Mouse (Mus musculus) layer of hippocampus, postnatal 25 days (tissue): ENCODE data around the gene Cidec. TPM values are rescaled to one million over a fixed set of nuclear protein-coding genes. Genes with fewer than 3 reads are reported as not detected.

Experiments used
- DNase-seq, 2 experiments: peaks; one replicate each; pipeline ENCODE4 v3.0.0; 2022; ENCODE audit warnings: mixed read lengths in 2 of 2, low spot score in 1 of 2; ENCODE audit errors: extremely low spot score in 1 of 2
- total RNA-seq, 2 experiments: library from RNA; stranded (reverse); gene quantifications; 2 replicates each; pipeline ENCODE4 v1.2.3; 2021

Gene Cidec
- total RNA-seq: not detected

DNA sequence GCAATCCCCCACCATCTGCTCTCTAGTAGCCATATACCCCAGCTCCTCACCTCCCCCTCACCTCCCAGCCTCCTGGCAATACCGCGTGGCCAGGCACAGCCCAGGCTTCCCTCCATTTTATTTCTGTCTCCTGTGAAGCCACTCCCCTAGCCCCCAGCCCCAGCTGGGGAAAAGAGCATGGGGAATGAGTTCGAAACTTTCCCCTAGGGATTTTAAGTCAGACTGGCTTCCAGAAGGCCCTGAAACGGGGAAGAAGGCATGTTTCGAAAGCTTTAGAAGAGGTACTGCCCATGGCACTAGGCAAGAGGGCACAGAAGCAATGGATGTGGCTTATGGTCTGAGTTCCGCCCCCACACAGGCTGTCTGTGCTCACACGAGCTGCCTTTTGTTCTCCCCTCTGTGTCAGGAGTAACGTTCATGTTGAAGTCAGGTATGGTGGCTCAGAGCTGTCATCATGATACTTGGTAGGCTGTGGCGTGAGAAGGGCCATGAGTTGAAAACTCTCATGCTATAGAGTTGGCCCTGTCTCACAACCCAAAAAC is at the start of gene Cidec:
Gene Cidec (minus strand): TSS at position 97 of the 542 bp plus-strand sequence.
- DNase-seq: no peak

DNA sequence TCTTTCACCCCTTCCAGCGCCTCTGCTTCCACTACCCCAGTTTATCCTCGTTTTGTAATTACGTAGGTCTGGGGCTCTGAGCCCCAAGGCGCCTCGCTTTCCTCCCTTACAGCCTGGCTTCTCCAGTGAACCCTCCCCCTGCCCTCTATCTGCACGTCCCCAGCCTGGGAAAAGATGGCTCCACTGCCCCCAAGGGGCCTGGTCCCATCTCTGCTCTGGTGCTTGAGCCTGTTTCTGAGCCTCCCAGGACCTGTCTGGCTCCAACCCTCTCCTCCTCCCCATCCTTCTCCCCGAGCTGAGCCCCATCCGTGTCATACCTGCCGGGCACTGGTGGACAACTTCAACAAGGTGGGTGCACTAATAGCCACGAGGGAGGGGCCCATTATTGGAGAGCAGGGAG is 48.2 kb upstream of the Cidec start:
- no peak for DNase-seq

DNA sequence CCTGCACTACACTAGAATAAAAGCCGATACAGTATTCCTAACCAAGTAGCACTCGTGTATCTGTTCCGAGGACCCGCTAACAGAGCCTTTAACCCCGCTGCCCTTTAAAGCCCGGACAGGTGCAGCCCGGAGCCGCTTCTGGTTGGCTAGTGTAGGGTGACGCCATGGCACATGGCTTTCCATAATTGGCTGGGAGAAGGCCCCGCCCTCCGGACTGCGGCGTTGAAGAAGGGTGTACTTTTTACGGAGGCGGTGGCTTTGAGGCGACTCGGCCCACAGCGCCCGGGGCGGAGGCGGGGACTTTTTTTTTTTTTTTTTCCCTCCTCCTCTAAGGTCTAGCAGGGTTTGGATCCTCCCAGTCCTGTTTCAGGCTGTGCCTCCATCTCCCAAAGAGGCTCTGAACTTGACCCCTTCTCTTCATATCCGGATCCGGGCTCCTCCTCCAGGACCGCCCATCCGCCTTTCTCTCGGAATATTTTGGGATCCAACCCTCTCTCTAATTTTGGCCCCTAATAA is 47.6 kb upstream of the Cidec start, which contains the start of gene Creld1:
Gene Creld1 (plus strand): TSS at position 198 of the 516 bp plus-strand sequence.
- peak; percentile 78 to 81 for DNase-seq

DNA sequence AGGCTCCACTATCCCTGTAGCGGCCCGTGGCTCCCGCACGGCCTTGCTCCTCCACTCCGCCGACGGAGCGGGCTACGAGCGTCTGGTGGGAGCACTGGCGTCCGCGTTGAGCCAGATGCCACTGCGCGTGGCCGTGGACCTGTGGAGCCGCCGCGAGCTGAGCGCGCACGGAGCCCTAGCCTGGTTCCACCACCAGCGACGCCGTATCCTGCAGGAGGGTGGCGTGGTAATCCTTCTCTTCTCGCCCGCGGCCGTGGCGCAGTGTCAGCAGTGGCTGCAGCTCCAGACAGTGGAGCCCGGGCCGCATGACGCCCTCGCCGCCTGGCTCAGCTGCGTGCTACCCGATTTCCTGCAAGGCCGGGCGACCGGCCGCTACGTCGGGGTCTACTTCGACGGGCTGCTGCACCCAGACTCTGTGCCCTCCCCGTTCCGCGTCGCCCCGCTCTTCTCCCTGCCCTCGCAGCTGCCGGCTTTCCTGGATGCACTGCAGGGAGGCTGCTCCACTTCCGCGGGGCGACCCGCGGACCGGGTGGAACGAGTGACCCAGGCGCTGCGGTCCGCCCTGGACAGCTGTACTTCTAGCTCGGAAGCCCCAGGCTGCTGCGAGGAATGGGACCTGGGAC is 47.0 kb upstream of the Cidec start:
- DNase-seq: peak in 1 of 2 experiments; percentile 41

DNA sequence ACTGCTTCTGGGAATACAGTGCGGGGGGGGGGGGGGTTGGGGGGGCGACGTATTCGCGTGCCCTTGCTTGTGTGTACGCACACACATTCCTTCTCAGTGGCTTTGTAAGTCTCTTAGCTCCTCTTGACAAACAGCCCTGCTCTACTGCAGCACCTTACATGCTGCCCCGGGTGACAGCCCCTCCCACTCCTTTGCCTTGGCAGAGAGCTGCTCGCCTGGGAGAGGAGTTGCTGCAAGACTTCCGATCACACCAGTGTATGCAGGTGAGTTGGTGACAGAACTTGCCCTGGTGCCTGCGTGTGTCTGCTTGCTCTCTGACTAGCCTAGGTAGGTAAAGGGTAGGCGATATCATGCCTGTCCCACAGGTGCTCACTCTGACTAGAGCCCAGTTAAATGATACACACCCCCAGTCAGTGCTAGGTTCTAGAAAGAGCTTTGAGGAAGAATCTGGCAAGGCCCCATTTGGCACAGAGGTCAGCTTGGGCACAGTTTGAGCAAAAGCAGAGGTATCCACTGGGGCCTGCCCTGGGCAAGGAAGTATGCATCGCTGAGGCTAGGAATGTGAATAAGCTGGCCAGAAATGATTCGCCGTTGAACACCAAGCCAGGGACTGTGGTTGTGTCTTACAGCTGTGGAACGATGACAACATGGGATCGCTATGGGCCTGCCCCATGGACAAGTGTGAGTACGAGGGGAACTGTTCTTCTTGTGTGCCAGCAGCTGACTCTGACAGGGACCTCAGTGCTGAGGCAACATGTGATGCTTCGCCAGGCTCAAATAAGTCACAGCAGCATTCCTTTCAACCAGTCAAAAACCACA is 45.2 kb upstream of the Cidec start:
- no peak for DNase-seq

DNA sequence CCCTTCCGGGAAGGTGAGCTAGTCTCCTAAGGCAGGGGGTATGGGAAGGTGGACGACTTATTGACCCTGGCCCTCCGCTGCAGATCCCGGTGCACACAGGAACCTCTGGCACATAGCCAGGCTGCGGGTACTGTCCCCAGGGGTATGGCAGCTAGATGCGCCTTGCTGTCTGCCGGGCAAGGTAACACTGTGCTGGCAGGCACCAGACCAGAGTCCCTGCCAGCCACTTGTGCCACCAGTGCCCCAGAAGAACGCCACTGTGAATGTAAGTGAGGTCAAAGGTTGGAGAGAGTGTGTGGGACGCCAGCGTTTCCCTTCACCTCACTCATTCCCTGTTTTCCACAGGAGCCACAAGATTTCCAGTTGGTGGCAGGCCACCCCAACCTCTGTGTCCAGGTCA is 43.3 kb upstream of the Cidec start:
- no peak for DNase-seq

DNA sequence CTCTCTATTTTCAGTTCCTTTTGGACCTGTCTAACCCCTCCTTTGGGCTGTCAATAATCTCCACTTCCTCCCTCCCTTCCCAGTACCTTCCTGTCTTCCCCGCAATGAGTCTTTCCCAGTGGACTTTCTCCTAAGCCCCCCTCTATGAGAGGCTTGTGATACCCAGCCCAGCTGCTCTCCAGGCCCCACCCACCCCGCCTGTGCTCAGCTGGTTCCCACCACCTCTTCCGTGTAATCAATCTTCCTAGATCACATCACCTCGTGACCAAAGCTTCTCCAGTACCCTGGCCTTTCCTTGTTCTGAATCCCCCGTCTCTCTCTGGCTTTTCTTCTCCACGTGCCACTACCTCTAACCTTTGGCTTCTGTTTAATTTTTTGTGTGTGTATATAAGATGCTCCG is 41.8 kb upstream of the Cidec start:
- DNase-seq: no peak

DNA sequence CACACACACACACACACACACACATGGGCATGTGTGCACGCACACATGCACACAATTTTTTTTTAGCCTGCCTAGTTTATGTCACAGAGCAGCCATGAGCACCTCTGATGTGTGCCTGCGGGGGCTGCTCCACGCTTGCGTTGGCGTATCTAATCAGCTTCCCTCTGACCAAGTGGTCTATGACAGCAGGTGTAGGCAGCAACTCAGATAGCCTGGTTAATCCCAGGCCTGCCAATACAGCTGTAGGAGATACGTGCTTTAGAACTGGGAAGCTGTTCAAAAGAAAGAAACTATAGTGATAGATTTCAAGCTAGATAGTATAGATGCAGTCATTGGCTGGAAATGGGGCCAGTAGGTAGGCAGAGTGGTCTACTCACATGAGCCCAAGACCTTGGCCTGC is 38.2 kb upstream of the Cidec start:
- DNase-seq: no peak

DNA sequence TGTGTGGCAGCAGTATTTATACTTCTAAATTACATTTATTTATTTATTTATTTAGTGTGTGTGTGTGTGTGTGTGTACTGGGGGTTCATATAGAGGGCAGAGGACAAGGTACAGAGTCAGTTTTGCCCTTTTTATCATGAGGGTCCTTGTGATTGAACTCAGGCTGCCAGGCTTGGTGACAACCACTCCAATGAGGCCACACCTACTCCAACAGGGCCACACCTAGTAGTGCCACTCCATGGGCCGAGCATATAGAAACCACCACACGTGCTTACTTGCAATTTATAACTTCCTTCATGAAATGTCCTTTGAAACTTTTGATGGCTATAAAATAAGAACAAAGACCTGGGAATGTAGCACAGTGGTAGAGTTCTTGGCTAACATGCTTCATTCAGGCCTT is 37.7 kb upstream of the Cidec start:
- no peak for DNase-seq

DNA sequence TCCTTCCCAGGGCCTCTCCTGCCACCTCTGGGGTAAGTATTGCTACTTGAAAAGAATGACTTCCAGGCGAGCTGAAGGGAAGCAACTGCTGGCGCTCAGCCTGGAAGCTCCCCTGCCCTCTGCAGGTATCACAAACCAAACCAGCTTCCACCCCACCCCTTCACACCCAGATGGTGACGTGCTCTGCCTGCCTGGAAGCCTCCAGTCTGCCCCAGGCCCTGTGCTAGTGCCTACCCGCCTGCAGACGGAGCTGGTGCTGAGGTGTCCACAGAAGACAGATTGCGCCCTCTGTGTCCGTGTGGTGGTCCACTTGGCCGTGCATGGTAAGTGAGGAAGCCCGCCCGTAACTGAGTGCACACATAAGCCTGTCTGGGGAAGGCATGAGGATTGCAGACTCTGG is 36.5 kb upstream of the Cidec start:
- DNase-seq: no peak

DNA sequence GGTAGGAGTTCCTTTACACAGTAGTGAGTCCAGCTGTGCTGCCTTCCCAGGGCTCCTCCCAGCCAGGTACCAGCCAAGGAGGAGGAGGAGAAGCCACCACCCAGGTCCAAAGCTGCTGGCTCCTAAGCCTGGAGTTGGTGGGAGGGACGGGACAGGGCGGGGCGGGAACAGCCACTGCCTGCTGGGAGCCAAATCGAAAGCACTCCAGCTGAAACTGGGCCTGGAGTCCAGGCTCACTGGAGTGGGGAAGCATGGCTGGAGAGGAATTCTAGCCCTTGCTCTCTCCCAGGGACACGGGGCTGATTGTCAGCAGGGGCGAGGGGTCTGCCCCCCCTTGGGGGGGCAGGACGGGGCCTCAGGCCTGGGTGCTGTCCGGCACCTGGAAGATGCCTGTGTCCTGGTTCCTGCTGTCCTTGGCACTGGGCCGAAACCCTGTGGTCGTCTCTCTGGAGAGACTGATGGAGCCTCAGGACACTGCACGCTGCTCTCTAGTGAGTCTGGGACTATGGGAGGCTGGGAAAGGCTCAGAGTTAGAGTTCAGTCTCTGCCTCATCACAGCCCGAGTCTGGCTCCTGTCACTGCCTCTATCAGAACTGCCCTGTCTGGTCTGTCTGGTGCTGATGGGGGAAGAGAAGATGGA is 35.9 kb upstream of the Cidec start, which contains the start of gene Il17rc:
Gene Il17rc (plus strand): TSS at position 131 of the 640 bp plus-strand sequence.
- no peak for DNase-seq

DNA sequence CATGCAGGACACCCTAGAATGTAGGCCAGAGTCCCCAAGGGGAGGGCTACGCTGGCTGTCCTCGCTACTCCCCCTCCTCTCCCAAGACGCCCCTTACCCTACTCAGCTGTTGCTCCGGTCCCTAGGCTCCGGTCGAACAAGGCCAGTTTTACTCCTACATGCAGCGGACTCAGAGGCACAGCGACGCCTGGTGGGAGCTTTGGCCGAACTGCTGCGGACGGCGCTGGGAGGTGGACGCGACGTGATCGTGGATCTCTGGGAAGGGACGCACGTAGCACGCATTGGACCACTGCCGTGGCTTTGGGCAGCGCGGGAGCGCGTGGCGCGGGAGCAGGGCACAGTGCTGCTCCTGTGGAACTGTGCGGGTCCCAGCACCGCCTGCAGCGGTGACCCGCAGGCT is 33.9 kb upstream of the Cidec start:
- peak; percentile 51 to 75 for DNase-seq

DNA sequence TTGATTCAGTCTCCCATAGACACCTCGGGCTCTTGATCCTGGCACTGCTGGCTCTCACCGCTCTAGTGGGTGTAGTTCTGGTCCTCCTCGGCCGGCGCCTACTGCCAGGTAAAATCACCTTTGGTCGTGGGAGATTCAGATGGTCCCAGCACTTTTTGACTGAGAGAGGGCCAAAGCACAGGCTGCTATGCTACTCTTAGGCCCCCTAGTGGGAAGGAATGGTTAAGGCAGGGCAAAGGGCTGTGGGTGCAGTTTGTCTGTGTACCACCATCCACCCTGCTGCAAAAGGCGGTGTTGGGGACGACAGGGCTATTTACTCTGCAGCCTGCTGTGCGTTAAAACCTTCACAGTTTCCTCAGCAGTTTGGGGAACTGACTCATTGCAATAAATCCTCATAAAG is 33.5 kb upstream of the Cidec start:
- peak in 1 of 2 experiments; percentile 62 for DNase-seq

DNA sequence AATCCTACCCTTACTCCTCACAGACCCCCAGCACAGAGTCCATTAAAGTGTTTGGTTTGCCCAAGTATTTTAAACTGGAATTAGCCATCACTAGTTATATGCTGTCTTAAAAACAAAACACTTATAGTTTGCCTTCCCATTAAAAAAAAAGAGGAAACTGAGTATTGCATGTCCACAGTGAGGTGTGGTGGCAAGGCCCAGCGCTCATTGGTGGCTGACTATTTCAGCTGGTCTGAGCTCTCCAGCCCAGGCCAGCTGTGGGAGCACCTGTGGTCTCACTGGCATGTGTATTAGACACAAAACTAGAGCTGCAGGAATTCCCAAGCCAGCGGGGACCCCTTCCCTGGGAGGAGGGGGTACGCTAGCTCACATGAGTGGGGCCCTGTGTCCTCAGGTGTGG is 33.0 kb upstream of the Cidec start:
- no peak for DNase-seq

DNA sequence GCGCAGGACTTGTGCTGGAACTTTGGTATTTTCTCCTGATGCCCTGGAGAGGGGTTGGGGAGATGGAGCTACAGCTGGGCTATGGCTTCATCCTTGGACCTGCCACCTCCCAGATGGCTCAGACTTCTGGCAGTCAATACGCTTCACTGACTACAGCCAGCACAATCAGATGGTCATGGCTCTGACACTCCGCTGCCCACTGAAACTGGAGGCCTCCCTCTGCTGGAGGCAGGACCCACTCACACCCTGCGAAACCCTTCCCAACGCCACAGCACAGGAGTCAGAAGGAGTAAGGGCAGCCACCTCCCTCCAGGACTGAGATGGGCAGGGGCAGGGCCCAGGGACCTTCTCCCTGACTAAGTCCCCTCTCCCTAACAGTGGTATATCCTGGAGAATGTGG is 30.0 kb upstream of the Cidec start:
- DNase-seq: no peak

DNA sequence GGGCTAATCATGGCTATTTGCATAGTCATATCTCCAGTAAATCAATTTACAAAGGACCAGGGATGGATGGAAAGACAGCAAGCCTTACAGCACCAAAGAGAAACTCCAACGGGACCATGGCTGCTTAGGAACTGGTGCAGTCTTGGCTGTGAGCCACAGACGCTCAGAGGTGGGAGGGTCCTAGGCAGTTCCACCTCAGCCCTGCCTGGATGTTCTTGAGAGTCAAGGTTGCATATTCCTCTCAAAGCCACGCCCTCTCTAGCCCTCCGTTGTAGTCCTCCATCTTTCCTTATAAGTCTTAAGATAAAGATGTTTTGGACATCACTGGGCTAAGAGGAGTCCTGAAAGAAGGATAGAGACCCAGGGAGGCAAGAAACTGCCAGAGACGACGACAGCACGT is 28.5 kb upstream of the Cidec start:
- no peak for DNase-seq

DNA sequence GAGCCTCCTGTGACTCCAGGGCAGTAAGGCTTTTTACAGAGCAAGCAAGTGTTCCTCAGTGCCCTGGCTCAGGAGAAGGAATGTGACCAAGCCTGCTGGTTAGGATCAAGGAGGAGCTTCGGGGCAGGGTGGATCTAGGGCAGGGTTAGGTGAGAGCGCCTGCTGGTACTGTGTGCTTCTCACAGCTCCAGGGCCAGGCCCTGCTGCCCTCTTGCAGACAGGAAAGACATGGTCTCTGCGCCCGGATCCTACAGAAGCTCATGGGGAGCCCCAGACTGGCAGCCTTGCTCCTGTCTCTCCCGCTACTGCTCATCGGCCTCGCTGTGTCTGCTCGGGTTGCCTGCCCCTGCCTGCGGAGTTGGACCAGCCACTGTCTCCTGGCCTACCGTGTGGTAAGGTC is 23.1 kb upstream of the Cidec start:
- no peak for DNase-seq

DNA sequence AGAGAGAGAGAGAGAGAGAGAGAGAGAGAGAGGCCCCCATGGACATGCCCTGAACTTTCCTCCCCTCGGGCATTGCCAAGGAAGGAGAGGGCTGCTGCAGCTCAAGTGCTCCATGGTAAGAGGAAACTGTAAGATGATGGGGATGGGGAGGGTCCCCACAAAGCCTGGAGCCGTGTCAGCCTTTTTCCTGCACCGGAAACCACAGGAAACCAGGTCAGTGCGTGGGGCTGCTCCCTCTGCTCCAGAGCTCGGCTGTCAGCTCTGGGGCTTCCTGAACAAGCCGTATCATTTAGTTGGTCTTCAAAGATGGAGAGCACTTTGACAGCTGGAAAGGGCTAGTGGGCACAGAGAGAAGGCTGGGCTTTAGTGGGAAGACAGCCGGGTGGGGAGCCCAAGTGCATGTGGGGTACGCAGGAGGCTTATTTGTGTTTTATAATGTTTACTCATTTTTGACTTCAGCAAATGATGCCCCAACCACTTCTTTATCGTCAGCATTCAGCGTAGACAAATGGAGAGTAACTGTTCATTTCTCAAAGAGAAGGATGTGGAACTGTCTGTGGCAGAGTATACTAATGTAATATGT is 22.5 kb upstream of the Cidec start, which contains the start of gene Il17re:
Gene Il17re (plus strand): TSS at position 533 of the 583 bp plus-strand sequence.
- DNase-seq: no peak

DNA sequence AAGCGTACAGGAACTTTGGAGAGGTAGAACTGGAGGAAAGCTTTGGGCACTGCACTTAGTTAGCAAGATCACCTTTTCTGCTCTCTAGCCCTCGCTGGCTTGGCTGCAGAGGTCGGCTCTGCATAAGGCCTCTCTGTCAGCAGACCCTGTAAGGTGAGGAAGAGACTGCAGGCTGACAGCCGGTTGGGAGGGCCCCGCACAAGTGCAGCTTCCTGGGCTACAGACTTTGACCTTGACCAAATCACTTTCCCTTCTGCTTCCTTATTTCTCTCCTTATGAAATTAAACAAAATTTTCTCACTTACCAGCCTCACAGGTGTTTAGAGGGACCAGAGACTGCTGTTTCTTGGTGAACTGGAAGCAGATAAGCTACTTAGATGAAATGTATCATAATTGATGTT is 19.4 kb upstream of the Cidec start:
- DNase-seq: no peak

DNA sequence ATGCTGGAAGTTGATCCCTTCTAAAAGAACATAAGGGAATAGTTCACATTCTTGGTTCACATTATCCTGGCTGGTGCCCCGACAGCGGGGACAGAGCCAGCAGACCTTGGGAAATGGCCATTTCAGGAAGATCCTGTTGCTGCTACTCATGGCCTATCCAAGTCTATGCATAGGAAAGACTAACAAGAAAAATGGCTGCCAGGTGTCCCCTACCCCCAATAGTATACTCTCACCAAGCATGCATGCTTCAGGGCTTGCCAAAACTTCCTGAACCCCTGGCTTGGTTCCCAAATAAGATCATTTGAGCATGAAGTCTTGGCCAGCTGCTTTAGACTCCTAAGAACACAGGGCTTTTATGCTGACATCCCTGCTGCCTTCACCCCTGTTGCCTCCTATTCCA is 16.3 kb upstream of the Cidec start:
- no peak for DNase-seq

DNA sequence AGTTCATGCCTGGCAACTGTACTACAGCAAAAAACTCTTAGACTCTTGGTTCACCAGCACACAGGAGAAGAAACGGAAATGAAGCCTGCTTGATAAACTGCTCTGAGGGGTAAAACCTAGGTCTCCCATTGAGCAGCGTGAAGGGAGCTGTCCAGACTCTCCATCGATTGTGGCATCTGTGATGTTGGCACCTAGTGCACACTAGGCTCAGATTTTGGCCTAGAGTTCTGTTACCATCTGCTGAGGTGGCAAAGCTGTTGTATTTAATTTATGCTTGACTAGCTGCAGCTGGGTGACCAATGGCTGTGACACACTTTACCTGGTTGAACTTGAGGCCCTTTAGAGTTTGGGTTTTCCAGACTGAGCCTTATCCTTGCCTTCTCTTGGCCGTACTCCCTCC is 12.1 kb upstream of the Cidec start:
- no peak for DNase-seq
